Mouse (Mus musculus) CH12.LX (cell line): ENCODE measurements around the gene Atp2c2.

Source experiments
- CTCF ChIP-seq, 2 experiments: IDR thresholded peaks in 1 of 2; conservative IDR thresholded peaks in 1 of 2; 2 replicates each; pipeline ENCODE4 v1.5.1; 2011 to 2012; ENCODE audit warnings: low read depth in 2 of 2, low read length in 2 of 2, improper control_type of control experiment in 1 of 2, inconsistent platforms in 1 of 2, mild to moderate bottlenecking in 1 of 2, moderate library complexity in 1 of 2
- ELF1 ChIP-seq: IDR thresholded peaks from 2 replicates; pipeline ENCODE4 v1.6.1; 2014; ENCODE audit warnings: low read depth, mild to moderate bottlenecking, inconsistent platforms, low read length, improper control_type of control experiment
- NRF1 ChIP-seq: IDR thresholded peaks from 2 replicates; pipeline ENCODE4 v1.6.1; 2014; ENCODE audit warnings: low read depth, mild to moderate bottlenecking, inconsistent platforms, low read length, improper control_type of control experiment, moderate library complexity

GRCm38 (mm10) chr8:119765761-119766444 is 66.1 kb downstream of the Atp2c2 start:
- no peak for TF ChIP-seq NRF1
- no peak for TF ChIP-seq CTCF (conservative IDR thresholded peaks at IDR 0.05 in 1 of 2, IDR thresholded peaks at IDR 0.05 in 1 of 2; ENCODE audit: low read depth in 2 of 2, low read length in 2 of 2)
- TF ChIP-seq ELF1 = no peak
